Mouse (Mus musculus) embryo, embryonic 10 days (tissue): ENCODE measurements around the gene Lgmn.

Experiments
- DNase-seq: peaks from one replicate; pipeline ENCODE4 v3.0.0-alpha.2; 2015; ENCODE audit warnings: low spot score

Lgmn gene

DNA sequence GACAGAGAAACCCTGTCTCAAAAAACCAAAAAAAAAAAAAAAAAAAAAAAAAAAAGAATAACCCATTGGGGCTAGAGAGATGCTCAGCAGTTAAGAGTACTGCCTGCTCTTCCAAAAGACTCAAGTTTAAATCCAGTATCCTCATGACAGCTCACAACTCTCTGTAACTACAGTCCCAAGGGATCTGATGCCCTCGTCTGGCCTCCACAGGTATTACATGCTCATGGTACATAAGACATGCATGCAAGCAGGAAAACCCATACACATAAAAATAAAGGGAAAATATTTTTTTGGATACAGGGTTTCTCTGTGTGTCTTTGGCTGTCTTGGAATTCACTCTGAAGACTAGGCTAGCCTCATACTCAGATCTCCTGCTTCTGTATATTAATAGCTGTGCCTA, 93.1 kb downstream of the Lgmn start:
- DNase-seq: peak; percentile 77

DNA sequence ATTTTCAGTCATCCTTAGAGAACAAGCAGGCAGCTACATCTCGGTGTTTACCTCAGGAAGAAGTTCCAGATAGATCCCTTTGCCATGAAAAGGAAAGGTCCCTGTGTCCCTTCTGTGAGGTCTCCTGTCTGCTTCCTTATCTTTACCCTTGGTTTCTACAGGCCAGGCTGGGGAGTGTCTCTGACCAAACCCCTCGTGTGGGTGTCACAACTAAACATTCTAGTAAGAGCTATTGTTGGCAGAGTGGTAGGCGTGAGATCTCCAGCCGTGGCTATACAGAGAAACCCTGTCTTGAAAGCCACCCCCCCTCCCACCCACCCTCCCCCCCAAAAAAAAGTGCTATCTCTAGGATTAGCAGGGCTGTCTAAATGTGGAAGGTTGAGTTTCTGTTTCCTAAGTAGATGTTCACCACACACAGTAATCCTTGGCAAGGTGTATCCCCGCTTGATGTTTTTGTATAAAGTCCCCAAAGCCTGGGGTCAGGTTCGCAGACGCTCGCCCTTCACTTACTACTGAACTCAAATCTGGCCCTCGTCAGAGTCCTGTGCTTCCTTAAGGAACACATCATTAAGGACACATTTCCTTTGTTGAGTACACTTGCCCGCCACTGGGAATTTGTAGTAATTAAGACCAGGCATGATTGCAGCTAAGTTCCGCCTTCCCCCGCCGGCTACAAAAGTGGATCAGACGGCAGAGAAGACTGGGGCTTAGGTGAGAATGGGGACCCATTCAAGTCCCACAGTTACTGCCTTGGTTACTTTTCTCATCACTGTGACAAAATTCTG, 94.4 kb downstream of the Lgmn start:
- no peak for DNase-seq
